Mouse (Mus musculus): Measurements from ENCODE around the gene Trim46. TPM values are rescaled to one million over a fixed set of nuclear protein-coding genes. Genes with fewer than 3 reads are reported as not detected.

The Trim46 gene
- polyA plus RNA-seq, 1 experiment, result 87.2 TPM

GRCm38 (mm10) chr3:89243609-89244008 is 2.5 kb downstream of the Trim46 start:
- Histone ChIP-seq H3K27ac (ENCODE audit: insufficient read depth, low read length) (no peak overlapping the region), H3K4me1 (ENCODE audit: control insufficient read depth, insufficient read depth, low read length) (peaks cover 4% of the 10 kb centered on the region; the same call in 1 of the 2 replicates), H3K4me3 (ENCODE audit: insufficient read depth, low read length) (peak overlapping the region; percentile 70)
- TF ChIP-seq CTCF (IDR thresholded peaks at IDR 0.05; ENCODE audit: extremely low read depth, insufficient read depth, low read length), result peak; percentile 32; the same call in 1 of the 2 replicates
- TF ChIP-seq POLR2A (IDR thresholded peaks at IDR 0.05; ENCODE audit: extremely low read depth, insufficient read depth, low read length), result no peak

- H3K27ac ChIP-seq (ENCODE audit: insufficient read depth, low read length), result no peak overlapping the region
- peaks cover 4% of the 10 kb centered on the region for H3K4me1 ChIP-seq (ENCODE audit: control insufficient read depth, insufficient read depth, low read length)
- H3K4me3 ChIP-seq (ENCODE audit: insufficient read depth, low read length), result no peak overlapping the region
- no peak for TF ChIP-seq POLR2A (IDR thresholded peaks at IDR 0.05; ENCODE audit: extremely low read depth, insufficient read depth, low read length)
- TF ChIP-seq CTCF (IDR thresholded peaks at IDR 0.05; ENCODE audit: extremely low read depth, insufficient read depth, low read length), result peak; percentile 82
Measured at GRCm38 (mm10) chr3:89242331-89242895, 3.7 kb downstream of the Trim46 start.

GRCm38 (mm10) chr3:89238494-89238893 is 7.6 kb downstream of the Trim46 start:
- Histone ChIP-seq H3K4me3 (ENCODE audit: insufficient read depth, low read length) (no peak overlapping the region), H3K4me1 (ENCODE audit: control insufficient read depth, insufficient read depth, low read length) (peaks cover 1% of the 10 kb centered on the region), H3K27ac (ENCODE audit: insufficient read depth, low read length) (no peak overlapping the region)
- TF ChIP-seq POLR2A (IDR thresholded peaks at IDR 0.05; ENCODE audit: extremely low read depth, insufficient read depth, low read length), result no peak
- no peak for TF ChIP-seq CTCF (IDR thresholded peaks at IDR 0.05; ENCODE audit: extremely low read depth, insufficient read depth, low read length)

GRCm38 (mm10) chr3:89237682-89238081 is 8.4 kb downstream of the Trim46 start:
- no peak for TF ChIP-seq CTCF (IDR thresholded peaks at IDR 0.05; ENCODE audit: extremely low read depth, insufficient read depth, low read length)
- no peak for TF ChIP-seq POLR2A (IDR thresholded peaks at IDR 0.05; ENCODE audit: extremely low read depth, insufficient read depth, low read length)
- no peak overlapping the region for H3K4me3 ChIP-seq (ENCODE audit: insufficient read depth, low read length)
- H3K27ac ChIP-seq (ENCODE audit: insufficient read depth, low read length), result no peak overlapping the region
- H3K4me1 ChIP-seq (ENCODE audit: control insufficient read depth, insufficient read depth, low read length), result peaks cover 1% of the 10 kb centered on the region; the same call in 1 of the 2 replicates

- Histone ChIP-seq H3K27ac (ENCODE audit: insufficient read depth, low read length) (no peak overlapping the region), H3K4me3 (ENCODE audit: insufficient read depth, low read length) (no peak overlapping the region), H3K4me1 (ENCODE audit: control insufficient read depth, insufficient read depth, low read length) (peaks cover 1% of the 10 kb centered on the region; the same call in 1 of the 2 replicates)
- TF ChIP-seq POLR2A (IDR thresholded peaks at IDR 0.05; ENCODE audit: extremely low read depth, insufficient read depth, low read length) (no peak), CTCF (IDR thresholded peaks at IDR 0.05; ENCODE audit: extremely low read depth, insufficient read depth, low read length) (no peak)
Measured at GRCm38 (mm10) chr3:89236516-89236915, 9.6 kb downstream of the Trim46 start.

- H3K4me1 ChIP-seq (ENCODE audit: control insufficient read depth, insufficient read depth, low read length), result no peaks in the 10 kb centered on the region; the same call in 1 of the 2 replicates
- H3K27ac ChIP-seq (ENCODE audit: insufficient read depth, low read length), result no peak overlapping the region
- TF ChIP-seq POLR2A (IDR thresholded peaks at IDR 0.05; ENCODE audit: extremely low read depth, insufficient read depth, low read length) (0 out of 2 replicates have a peak, but pooled peaks have one; percentile 22), CTCF (IDR thresholded peaks at IDR 0.05; ENCODE audit: extremely low read depth, insufficient read depth, low read length) (no peak)
- no peak overlapping the region for H3K4me3 ChIP-seq (ENCODE audit: insufficient read depth, low read length)
Measured at GRCm38 (mm10) chr3:89233562-89234110, 12.5 kb downstream of the Trim46 start.

GRCm38 (mm10) chr3:89232614-89233013 is 13.5 kb downstream of the Trim46 start:
- H3K4me3 ChIP-seq (ENCODE audit: insufficient read depth, low read length), result no peak overlapping the region
- H3K4me1 ChIP-seq (ENCODE audit: control insufficient read depth, insufficient read depth, low read length), result no peaks in the 10 kb centered on the region
- no peak for TF ChIP-seq CTCF (IDR thresholded peaks at IDR 0.05; ENCODE audit: extremely low read depth, insufficient read depth, low read length)
- no peak for TF ChIP-seq POLR2A (IDR thresholded peaks at IDR 0.05; ENCODE audit: extremely low read depth, insufficient read depth, low read length)
- no peak overlapping the region for H3K27ac ChIP-seq (ENCODE audit: insufficient read depth, low read length)

- H3K27ac ChIP-seq (ENCODE audit: insufficient read depth, low read length), result no peak overlapping the region
- H3K4me3 ChIP-seq (ENCODE audit: insufficient read depth, low read length), result no peak overlapping the region
- no peaks in the 10 kb centered on the region for H3K4me1 ChIP-seq (ENCODE audit: control insufficient read depth, insufficient read depth, low read length)
- TF ChIP-seq CTCF (IDR thresholded peaks at IDR 0.05; ENCODE audit: extremely low read depth, insufficient read depth, low read length) (no peak), POLR2A (IDR thresholded peaks at IDR 0.05; ENCODE audit: extremely low read depth, insufficient read depth, low read length) (no peak)
Measured at GRCm38 (mm10) chr3:89231772-89232275, 14.3 kb downstream of the Trim46 start.

- Histone ChIP-seq H3K27ac (ENCODE audit: insufficient read depth, low read length) (no peak overlapping the region), H3K4me3 (ENCODE audit: insufficient read depth, low read length) (no peak overlapping the region), H3K4me1 (ENCODE audit: control insufficient read depth, insufficient read depth, low read length) (no peaks in the 10 kb centered on the region)
- no peak for TF ChIP-seq CTCF (IDR thresholded peaks at IDR 0.05; ENCODE audit: extremely low read depth, insufficient read depth, low read length)
- TF ChIP-seq POLR2A (IDR thresholded peaks at IDR 0.05; ENCODE audit: extremely low read depth, insufficient read depth, low read length), result no peak
Measured at GRCm38 (mm10) chr3:89231345-89231744, 14.8 kb downstream of the Trim46 start.

- no peak overlapping the region for H3K4me3 ChIP-seq (ENCODE audit: insufficient read depth, low read length)
- TF ChIP-seq POLR2A (IDR thresholded peaks at IDR 0.05; ENCODE audit: extremely low read depth, insufficient read depth, low read length), result no peak
- no peak for TF ChIP-seq CTCF (IDR thresholded peaks at IDR 0.05; ENCODE audit: extremely low read depth, insufficient read depth, low read length)
- no peak overlapping the region for H3K27ac ChIP-seq (ENCODE audit: insufficient read depth, low read length)
- H3K4me1 ChIP-seq (ENCODE audit: control insufficient read depth, insufficient read depth, low read length), result no peaks in the 10 kb centered on the region
Measured at GRCm38 (mm10) chr3:89230561-89230960, 15.5 kb downstream of the Trim46 start.

Measured in cortical plate, adult 2 months (tissue).